Mouse (Mus musculus) testis, adult 2 months (tissue): Measurements from ENCODE around the gene Amdhd1. TPM values are rescaled to one million over a fixed set of nuclear protein-coding genes. Genes with fewer than 3 reads are reported as not detected.

Experiments
- H3K27ac ChIP-seq: fragments of 200-500 bp; 2 replicates; pipeline ENCODE4 v1.5.1; 2012; ENCODE audit warnings: low read depth, low read length; ENCODE audit not compliant: control insufficient read depth, insufficient read depth
- H3K27me3 ChIP-seq: fragments of 200-500 bp; 2 replicates; pipeline ENCODE4 v1.6.1; 2012; ENCODE audit warnings: mild to moderate bottlenecking, low read length, moderate library complexity; ENCODE audit not compliant: control insufficient read depth, insufficient read depth
- H3K36me3 ChIP-seq: fragments of 200-500 bp; 2 replicates; pipeline ENCODE4 v1.6.1; 2012; ENCODE audit warnings: mild to moderate bottlenecking, low read length; ENCODE audit not compliant: control insufficient read depth, insufficient read depth
- H3K4me1 ChIP-seq: fragments of 200-500 bp; 2 replicates; pipeline ENCODE4 v1.6.1; 2012; ENCODE audit warnings: low read length; ENCODE audit not compliant: control insufficient read depth, insufficient read depth
- H3K4me3 ChIP-seq: fragments of 200-500 bp; 2 replicates; pipeline ENCODE4 v1.5.1; 2012; ENCODE audit warnings: low read depth, mild to moderate bottlenecking, low read length, moderate library complexity, mixed read lengths; ENCODE audit not compliant: control insufficient read depth
- CTCF ChIP-seq: fragments of 200-500 bp; IDR thresholded peaks from 2 replicates; pipeline ENCODE4 v1.5.1; 2012; ENCODE audit warnings: low read depth, mild to moderate bottlenecking, inconsistent platforms, low read length, moderate library complexity; ENCODE audit not compliant: control insufficient read depth, insufficient read depth, insufficient replicate concordance
- POLR2A ChIP-seq: fragments of 200-500 bp; IDR thresholded peaks from 2 replicates; pipeline ENCODE4 v1.6.1; 2012; ENCODE audit warnings: low read depth, mild to moderate bottlenecking, inconsistent platforms, low read length, moderate library complexity; ENCODE audit not compliant: control insufficient read depth
- polyA plus RNA-seq: library from polyadenylated mRNA; depleted of rRNA; stranded (reverse); fragments of >200 nt; gene quantifications from 2 replicates; pipeline ENCODE4 v1.2.3, GENCODE M21; 2012; rRNA removed

Gene Amdhd1
- polyA plus RNA-seq, 1 experiment: 0.07 TPM

GRCm38 (mm10) chr10:93500864-93501263 lies 39.0 kb downstream of the Amdhd1 start:
- TF ChIP-seq POLR2A (no peak), CTCF (no peak)
- no peaks in the 10 kb centered on the region for H3K27me3 ChIP-seq
- H3K36me3 ChIP-seq: no peaks in the 10 kb centered on the region
- no peak overlapping the region for H3K4me3 ChIP-seq
- no peaks in the 10 kb centered on the region; the same call in 1 of the 2 replicates for H3K4me1 ChIP-seq
- H3K27ac ChIP-seq: no peak overlapping the region

- no peak overlapping the region for H3K4me3 ChIP-seq
- H3K4me1 ChIP-seq: no peaks in the 10 kb centered on the region
- H3K27ac ChIP-seq: no peak overlapping the region
- TF ChIP-seq CTCF: no peak
- TF ChIP-seq POLR2A: no peak
- no peaks in the 10 kb centered on the region for H3K36me3 ChIP-seq
- no peaks in the 10 kb centered on the region for H3K27me3 ChIP-seq
These were observed 49.4 kb downstream of the Amdhd1 start for GRCm38 (mm10) chr10:93490451-93490850.

DNA sequence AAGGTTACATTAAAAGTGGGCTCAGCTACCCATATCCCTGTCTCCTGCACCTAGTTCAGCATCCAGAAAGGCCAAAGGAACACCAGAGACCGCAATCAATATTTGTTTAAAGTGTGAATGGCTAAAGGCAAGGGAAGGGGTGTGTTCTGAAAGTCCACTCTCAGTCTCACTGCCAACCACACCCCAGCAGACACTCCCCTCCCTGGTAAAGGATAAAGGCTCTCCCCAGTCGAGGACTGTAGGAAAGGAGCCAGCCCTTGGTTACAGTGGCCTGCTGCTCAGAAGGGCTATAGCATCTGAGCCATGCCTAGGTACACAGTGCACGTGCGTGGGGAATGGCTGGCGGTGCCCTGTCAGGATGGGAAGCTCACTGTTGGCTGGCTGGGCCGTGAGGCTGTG lies 51.0 kb downstream of the Amdhd1 start:
- TF ChIP-seq CTCF (no peak), POLR2A (no peak)
- Histone ChIP-seq H3K27me3 (no peaks in the 10 kb centered on the region), H3K27ac (no peak overlapping the region)

GRCm38 (mm10) chr10:93488066-93488827 lies 51.6 kb downstream of the Amdhd1 start, which contains the start of gene Hal:
TSS of gene Hal (plus strand) at chr10:93488768.
- Histone ChIP-seq H3K27ac (no peak within 1 kb of the TSS), H3K4me1 (no peaks in the 10 kb centered on the region), H3K27me3 (no peaks in the 10 kb centered on the region), H3K4me3 (no peak within 1 kb of the TSS), H3K36me3 (no peaks in the 10 kb centered on the region)
- no peak for TF ChIP-seq CTCF
- no peak for TF ChIP-seq POLR2A

More for the DNA sequence above, 51.0 kb downstream of the Amdhd1 start:
- Histone ChIP-seq H3K4me1 (no peaks in the 10 kb centered on the region), H3K4me3 (no peak overlapping the region), H3K36me3 (no peaks in the 10 kb centered on the region)

- no peak overlapping the region for H3K4me3 ChIP-seq
- no peak overlapping the region for H3K27ac ChIP-seq
- TF ChIP-seq POLR2A (no peak), CTCF (no peak)
- H3K4me1 ChIP-seq: no peaks in the 10 kb centered on the region
- no peaks in the 10 kb centered on the region for H3K27me3 ChIP-seq
- no peaks in the 10 kb centered on the region for H3K36me3 ChIP-seq
These were observed 53.2 kb downstream of the Amdhd1 start for GRCm38 (mm10) chr10:93486622-93487021.

DNA sequence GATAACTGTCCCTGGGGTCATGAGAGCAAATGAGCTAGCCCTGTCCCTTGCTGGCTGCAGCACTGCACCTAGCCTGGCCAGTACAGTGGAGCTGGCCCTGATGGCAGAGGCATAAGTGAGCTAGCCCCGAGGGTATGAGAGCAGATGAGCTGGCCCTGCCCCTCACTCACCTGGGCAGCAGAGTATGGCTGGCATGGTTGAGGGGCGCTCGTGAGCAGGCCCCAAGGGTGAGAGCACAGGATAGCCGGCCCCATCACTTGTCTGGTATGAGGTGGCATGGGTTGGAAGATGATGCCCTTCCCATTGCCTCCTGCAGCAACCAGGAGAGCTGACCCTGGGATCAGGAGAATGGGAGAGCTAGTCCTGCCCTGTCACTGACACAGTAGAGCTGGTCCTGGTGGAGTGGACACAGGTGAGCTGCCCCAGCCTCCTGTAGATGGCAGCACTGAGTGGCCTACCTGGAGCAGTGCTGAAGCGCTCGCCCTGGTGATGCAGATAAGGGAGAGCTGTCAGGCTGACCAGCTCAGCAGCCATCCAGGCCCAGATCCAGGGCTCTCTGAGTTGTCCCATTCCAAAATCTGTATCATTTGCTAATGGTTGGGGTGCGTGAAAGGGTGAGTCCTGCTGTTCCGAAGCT lies 54.7 kb downstream of the Amdhd1 start:
- no peak overlapping the region for H3K4me3 ChIP-seq
- no peaks in the 10 kb centered on the region for H3K4me1 ChIP-seq
- no peak overlapping the region for H3K27ac ChIP-seq
- H3K27me3 ChIP-seq: no peaks in the 10 kb centered on the region
- TF ChIP-seq CTCF: peak; percentile 55; the same call in 1 of the 2 replicates
- TF ChIP-seq POLR2A: no peak
- no peaks in the 10 kb centered on the region for H3K36me3 ChIP-seq

DNA sequence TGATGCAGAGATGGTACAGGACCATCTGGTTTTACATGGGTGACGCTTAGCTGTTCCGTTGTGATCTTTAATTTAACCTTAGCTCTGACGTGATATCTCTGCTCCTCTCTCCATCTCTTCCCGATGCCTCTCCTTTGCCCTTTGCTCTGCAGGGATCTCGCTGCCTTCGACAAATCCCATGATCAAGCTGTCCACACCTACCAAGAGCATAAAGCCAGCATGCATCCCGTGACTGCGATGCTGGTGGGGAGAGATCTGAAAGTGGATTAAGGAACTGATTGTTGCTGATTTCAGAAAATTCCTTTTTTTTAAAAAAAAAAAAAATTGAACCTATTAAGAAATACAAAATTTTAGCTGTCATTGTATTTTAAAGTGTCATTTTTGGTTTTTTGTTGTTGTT lies 55.3 kb downstream of the Amdhd1 start:
- Histone ChIP-seq H3K4me1 (no peaks in the 10 kb centered on the region), H3K36me3 (no peaks in the 10 kb centered on the region), H3K27ac (no peak overlapping the region), H3K27me3 (no peaks in the 10 kb centered on the region), H3K4me3 (no peak overlapping the region)
- TF ChIP-seq CTCF (no peak), POLR2A (no peak)

Other genes with a start within 250 kb of the Amdhd1 start
- 2.2 and 2.9 TPM in 2 replicates for gene Elk3, start 228.9 kb downstream of the Amdhd1 start, polyA plus RNA-seq
- 15.6 and 16.8 TPM in 2 replicates for gene Lta4h, start 86.6 kb downstream of the Amdhd1 start, polyA plus RNA-seq
- gene Hal, start 51.3 kb downstream of the Amdhd1 start, polyA plus RNA-seq: 1.3 and 1.6 TPM in 2 replicates
- gene Ccdc38, start 599 bp upstream of the Amdhd1 start, polyA plus RNA-seq: 125 and 137 TPM in 2 replicates
- gene Snrpf, start 49.7 kb upstream of the Amdhd1 start, polyA plus RNA-seq: 65.2 and 67.0 TPM in 2 replicates
- 2.7 and 3.2 TPM in 2 replicates for gene Ntn4, start 100.6 kb upstream of the Amdhd1 start, polyA plus RNA-seq